Mouse (Mus musculus) CD4-positive naive resting alpha-beta T cell, adult 57 days (primary cell): ENCODE measurements around the gene Micu2. TPM values are rescaled to one million over a fixed set of nuclear protein-coding genes. Genes with fewer than 3 reads are reported as not detected.

ENCODE experiments used
- total RNA-seq: library from RNA; stranded (reverse); gene quantifications from one replicate; pipeline ENCODE4 v1.2.4, GENCODE M21; 2023

Gene Micu2
- 50.9 TPM for total RNA-seq

DNA sequence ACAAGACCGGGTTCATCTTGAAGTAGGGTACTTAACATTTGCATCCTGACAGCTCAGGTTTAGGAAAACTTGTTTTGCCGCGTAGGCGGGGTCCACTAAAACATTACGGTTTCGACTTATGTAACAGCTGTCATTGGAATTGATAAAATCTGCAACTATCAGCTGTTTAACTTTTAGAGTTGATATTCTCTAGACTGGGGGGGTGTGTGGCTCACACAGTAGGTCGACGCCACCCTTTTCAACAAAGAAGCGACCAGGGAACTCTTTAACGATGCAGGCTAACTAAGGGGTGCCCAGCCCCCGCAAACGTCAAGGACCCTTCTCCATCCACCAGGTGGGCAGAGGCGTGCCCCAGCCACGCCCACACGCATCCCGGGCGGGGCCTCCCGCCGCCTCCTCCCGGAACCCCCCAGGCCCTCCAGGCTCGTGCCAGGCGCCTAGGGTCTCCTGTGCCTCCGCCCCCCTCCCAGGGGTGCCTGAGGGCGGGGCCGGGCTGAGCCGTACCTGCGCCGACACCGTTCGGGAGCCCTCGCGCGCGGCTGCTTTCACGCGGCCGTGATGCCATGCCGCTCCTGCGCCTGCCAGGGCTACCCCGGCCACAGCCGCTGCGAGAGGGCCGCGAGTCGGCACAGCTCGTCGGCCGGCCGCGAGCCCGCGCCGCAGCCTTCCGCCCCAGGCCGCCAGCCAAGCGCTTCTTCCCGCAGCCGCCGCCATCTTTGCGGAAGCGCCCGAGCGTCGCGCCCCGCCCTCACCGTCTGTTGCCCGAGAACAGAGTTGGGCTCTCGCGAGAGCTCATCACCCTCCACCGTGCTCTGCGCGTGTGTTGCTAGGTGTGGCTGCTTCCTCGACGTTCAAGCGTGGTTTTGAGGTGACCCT lies at the start of gene Micu2:
Gene Micu2 (minus strand): TSS at position 737 of the 876 bp plus-strand sequence.

DNA sequence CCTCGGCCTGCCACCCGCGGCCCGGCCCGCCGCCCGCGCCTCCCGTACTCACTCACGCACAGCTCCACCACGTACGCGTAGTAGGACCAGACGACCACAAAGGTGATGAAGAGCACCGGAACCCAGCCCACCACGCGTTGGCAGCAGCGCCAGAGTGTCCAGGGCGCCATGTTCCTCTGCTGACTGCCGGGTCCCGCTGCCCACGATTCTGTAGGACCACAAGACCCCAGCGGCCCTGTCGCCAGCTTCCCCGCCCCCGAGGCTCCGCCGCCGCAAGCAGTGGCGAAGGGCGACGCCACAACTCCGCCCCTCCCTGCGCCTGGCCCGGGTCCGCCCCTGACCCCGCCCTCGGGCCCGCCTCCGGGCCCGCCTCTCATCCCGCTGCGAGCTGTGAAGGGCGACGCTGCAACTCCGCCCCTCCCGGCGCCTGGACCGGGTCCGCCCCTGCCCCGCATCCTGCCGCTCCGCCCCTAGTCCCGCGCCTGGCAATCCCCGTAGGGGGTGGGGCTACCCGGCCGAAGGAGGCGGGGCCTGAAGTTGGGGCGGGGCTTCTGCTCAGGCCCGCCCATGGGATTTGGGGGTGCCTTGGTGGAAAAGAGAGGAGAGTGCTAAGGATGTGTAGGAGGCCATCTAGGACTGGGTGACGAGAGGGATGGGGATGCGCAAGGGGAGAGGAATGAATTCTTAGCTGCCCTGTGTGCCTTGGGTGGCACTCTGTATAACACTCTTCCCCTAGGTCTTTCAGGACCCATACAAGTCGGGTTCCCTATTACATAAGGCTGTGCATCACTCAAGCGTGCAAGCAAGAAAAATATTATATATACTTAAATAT lies 108.8 kb downstream of the Micu2 start, which contains the start of gene Zdhhc20:
Gene Zdhhc20 (minus strand): TSS at position 266 of the 832 bp plus-strand sequence.

Other genes with a start within 250 kb of the Micu2 start
- gene Lats2, start 240.9 kb downstream of the Micu2 start, total RNA-seq: 57.2 TPM
- gene Sap18, start 201.1 kb downstream of the Micu2 start, total RNA-seq: 71.8 TPM
- 1.6 TPM for gene Ska3, start 173.1 kb downstream of the Micu2 start, total RNA-seq
- 51.4 TPM for gene Mrpl57, start 173.0 kb downstream of the Micu2 start, total RNA-seq
- gene Zdhhc20, start 109.0 kb downstream of the Micu2 start, total RNA-seq: 73.3 TPM
- gene Fgf9, start 71.3 kb upstream of the Micu2 start, total RNA-seq: not detected